Mouse (Mus musculus) lung, adult 2 months (tissue): ENCODE results near the gene Tmem107.

Experiments used
- CTCF ChIP-seq: fragments of 200-500 bp; IDR thresholded peaks from 2 replicates; pipeline ENCODE4 v1.5.1; 2011; ENCODE audit warnings: mild to moderate bottlenecking, low read length, control low read depth; ENCODE audit not compliant: insufficient read depth
- POLR2A ChIP-seq: fragments of 200-500 bp; IDR thresholded peaks from 2 replicates; pipeline ENCODE4 v1.6.1; 2011; ENCODE audit warnings: low read depth, mild to moderate bottlenecking, control low read depth, low read length, borderline replicate concordance; ENCODE audit errors: extremely low read depth

- TF ChIP-seq CTCF (no peak), POLR2A (no peak)
Observed at GRCm38 (mm10) chr11:69028805-69029204, 41.8 kb upstream of the Tmem107 start.
